Mouse (Mus musculus) spleen, adult 2 months (tissue): ENCODE measurements at regions not wholly inside any gene's neighbourhood (a gene's known extent, or its start where the extent isn't known, plus 50 kb on each side); places are given as distances from the start of the nearest gene placed in this dataset.

ENCODE experiments used
- CTCF ChIP-seq: fragments of 200-500 bp; IDR thresholded peaks from 2 replicates; pipeline ENCODE4 v1.5.1; 2011; ENCODE audit warnings: mild to moderate bottlenecking, inconsistent platforms; ENCODE audit not compliant: insufficient read depth, insufficient read length, insufficient replicate concordance; ENCODE audit errors: extremely low read depth
- POLR2A ChIP-seq: fragments of 200-500 bp; IDR thresholded peaks from 2 replicates; pipeline ENCODE4 v1.6.1; 2011; ENCODE audit warnings: low read depth, low read length, inconsistent platforms

- TF ChIP-seq CTCF (no peak), POLR2A (no peak)
Measured at GRCm38 (mm10) chr2:128379554-128379953, 211.5 kb upstream of the Spdye4c start.
